Mouse (Mus musculus): ENCODE results near the gene Ppm1a.

GRCm38 (mm10) chr12:72831711-72832432, 74.6 kb downstream of the Ppm1a start:
- TF ChIP-seq POLR2AphosphoS5 (IDR thresholded peaks at IDR 0.05; ENCODE audit: insufficient replicate concordance, low read depth, low read length) (no peak), TAL1 (conservative IDR thresholded peaks at IDR 0.05; ENCODE audit: low read depth, low read length) (no peak)

Measured in G1E (cell line).